Mouse (Mus musculus) heart, embryonic 10.5 days (tissue): ENCODE measurements around the gene Zfhx3. TPM values are rescaled to one million over a fixed set of nuclear protein-coding genes. Genes with fewer than 3 reads are reported as not detected.

ENCODE experiments used
- DNase-seq: peaks from one replicate; pipeline ENCODE4 v3.0.0-alpha.2; 2017; ENCODE audit warnings: low spot score
- H3K27ac ChIP-seq: fragments of 300-500 bp; sonication (generic); 2 replicates; pipeline ENCODE4 v1.5.1; 2016; ENCODE audit warnings: mild to moderate bottlenecking
- H3K27me3 ChIP-seq: fragments of 300-500 bp; sonication (generic); 2 replicates; pipeline ENCODE4 v1.6.1; 2016; ENCODE audit warnings: mild to moderate bottlenecking; ENCODE audit not compliant: poor library complexity, insufficient read depth, severe bottlenecking
- H3K36me3 ChIP-seq: fragments of 300-500 bp; sonication (generic); 2 replicates; pipeline ENCODE4 v1.6.1; 2016; ENCODE audit warnings: mild to moderate bottlenecking, moderate library complexity
- H3K4me1 ChIP-seq: fragments of 300-500 bp; sonication (generic); 2 replicates; pipeline ENCODE4 v1.6.1; 2016; ENCODE audit warnings: mild to moderate bottlenecking
- H3K4me3 ChIP-seq: fragments of 300-500 bp; sonication (generic); 2 replicates; pipeline ENCODE4 v1.5.1; 2016; ENCODE audit warnings: mild to moderate bottlenecking, moderate library complexity
- H3K9me3 ChIP-seq: fragments of 300-500 bp; sonication (generic); 2 replicates; pipeline ENCODE4 v1.6.1; 2016; ENCODE audit warnings: mild to moderate bottlenecking, moderate library complexity
- WGBS: fragments of 180-500 bp; shearing (Covaris S2); methylation state at CpG from one replicate; pipeline ENCODE4 v1.1.7; 2016; 5-methylcytosine and 5-hydroxymethylcytosine counted together
- polyA plus RNA-seq: library from polyadenylated mRNA; unstranded; fragments of >200 nt; fragmentation: Nextera tagmentation; extraction: Ambion mirVana; gene quantifications from 2 replicates; pipeline ENCODE4 v1.2.1, GENCODE M21; 2016

The Zfhx3 gene
- polyA plus RNA-seq, 1 experiment from 2014 or later = 9.7 TPM

GRCm38 (mm10) chr8:108148599-108149249, 206.3 kb downstream of the Zfhx3 start:
- WGBS = 72% methylated on average over 15 of the region's 15 CpGs
- H3K27ac ChIP-seq = no peak overlapping the region
- DNase-seq = no peak

GRCm38 (mm10) chr8:108170804-108171203, 228.4 kb downstream of the Zfhx3 start:
- Histone ChIP-seq H3K4me3 (no peak overlapping the region), H3K36me3 (no peaks in the 10 kb centered on the region), H3K27me3 (no peaks in the 10 kb centered on the region), H3K9me3 (no peaks in the 10 kb centered on the region), H3K4me1 (no peaks in the 10 kb centered on the region), H3K27ac (no peak overlapping the region)
- 90% methylated on average over 14 of the region's 14 CpGs for WGBS
- DNase-seq = no peak

More at GRCm38 (mm10) chr8:108148599-108149249, 206.3 kb downstream of the Zfhx3 start:
- Histone ChIP-seq H3K4me1 (no peaks in the 10 kb centered on the region), H3K36me3 (no peaks in the 10 kb centered on the region), H3K9me3 (no peaks in the 10 kb centered on the region), H3K27me3 (no peaks in the 10 kb centered on the region), H3K4me3 (no peak overlapping the region)

- WGBS = 90% methylated on average over 4 of the region's 4 CpGs
- no peak overlapping the region for H3K4me3 ChIP-seq
- no peaks in the 10 kb centered on the region for H3K9me3 ChIP-seq
- H3K4me1 ChIP-seq = no peaks in the 10 kb centered on the region
- no peak overlapping the region for H3K27ac ChIP-seq
- no peaks in the 10 kb centered on the region for H3K27me3 ChIP-seq
- no peaks in the 10 kb centered on the region for H3K36me3 ChIP-seq
- DNase-seq = no peak
Observed at GRCm38 (mm10) chr8:108183296-108183695, 240.9 kb downstream of the Zfhx3 start.

- Histone ChIP-seq H3K36me3 (no peaks in the 10 kb centered on the region), H3K4me1 (no peaks in the 10 kb centered on the region), H3K4me3 (no peak overlapping the region), H3K9me3 (no peaks in the 10 kb centered on the region), H3K27ac (no peak overlapping the region), H3K27me3 (no peaks in the 10 kb centered on the region)
- 81% methylated on average over 8 of the region's 8 CpGs for WGBS
- no peak for DNase-seq
Observed at GRCm38 (mm10) chr8:108183948-108184347, 241.5 kb downstream of the Zfhx3 start.

GRCm38 (mm10) chr8:108186289-108186688, 243.8 kb downstream of the Zfhx3 start:
- H3K36me3 ChIP-seq = no peaks in the 10 kb centered on the region
- H3K27me3 ChIP-seq = no peaks in the 10 kb centered on the region
- no peak for DNase-seq
- H3K4me1 ChIP-seq = no peaks in the 10 kb centered on the region
- H3K9me3 ChIP-seq = no peaks in the 10 kb centered on the region
- 82% methylated on average over 3 of the region's 3 CpGs for WGBS
- no peak overlapping the region for H3K4me3 ChIP-seq
- no peak overlapping the region for H3K27ac ChIP-seq

- H3K9me3 ChIP-seq = no peaks in the 10 kb centered on the region
- H3K36me3 ChIP-seq = no peaks in the 10 kb centered on the region
- DNase-seq = no peak
- no peak overlapping the region for H3K27ac ChIP-seq
- H3K27me3 ChIP-seq = no peaks in the 10 kb centered on the region
- 73% methylated on average over 4 of the region's 4 CpGs for WGBS
- no peaks in the 10 kb centered on the region for H3K4me1 ChIP-seq
- H3K4me3 ChIP-seq = no peak overlapping the region
Observed at GRCm38 (mm10) chr8:108188044-108188443, 245.6 kb downstream of the Zfhx3 start.

GRCm38 (mm10) chr8:108194571-108194970, 252.1 kb downstream of the Zfhx3 start:
- Histone ChIP-seq H3K27ac (no peak overlapping the region), H3K27me3 (no peaks in the 10 kb centered on the region), H3K4me1 (peaks cover 4% of the 10 kb centered on the region; the same call in 1 of the 2 replicates), H3K9me3 (no peaks in the 10 kb centered on the region), H3K36me3 (no peaks in the 10 kb centered on the region), H3K4me3 (no peak overlapping the region)
- DNase-seq = no peak
- 38% methylated on average over 8 of the region's 8 CpGs for WGBS

GRCm38 (mm10) chr8:108215026-108215425, 272.6 kb downstream of the Zfhx3 start:
- WGBS = 87% methylated on average over 3 of the region's 3 CpGs
- Histone ChIP-seq H3K27me3 (no peaks in the 10 kb centered on the region), H3K4me3 (no peak overlapping the region), H3K27ac (no peak overlapping the region), H3K9me3 (no peaks in the 10 kb centered on the region), H3K36me3 (no peaks in the 10 kb centered on the region), H3K4me1 (peaks cover 10% of the 10 kb centered on the region; the same call in 1 of the 2 replicates)
- no peak for DNase-seq

- DNase-seq = no peak
Observed at GRCm38 (mm10) chr8:108218171-108218840, 275.9 kb downstream of the Zfhx3 start.

GRCm38 (mm10) chr8:108220511-108220910, 278.1 kb downstream of the Zfhx3 start:
- WGBS = 59% methylated on average over 3 of the region's 3 CpGs
- no peak for DNase-seq
- H3K9me3 ChIP-seq = no peaks in the 10 kb centered on the region
- H3K36me3 ChIP-seq = no peaks in the 10 kb centered on the region
- H3K27me3 ChIP-seq = no peaks in the 10 kb centered on the region
- H3K27ac ChIP-seq = no peak overlapping the region
- peaks cover 10% of the 10 kb centered on the region; the same call in 1 of the 2 replicates for H3K4me1 ChIP-seq
- no peak overlapping the region for H3K4me3 ChIP-seq

More at GRCm38 (mm10) chr8:108218171-108218840, 275.9 kb downstream of the Zfhx3 start:
- 37% methylated on average over 13 of the region's 13 CpGs for WGBS
- peaks cover 10% of the 10 kb centered on the region; the same call in 1 of the 2 replicates for H3K4me1 ChIP-seq
- no peaks in the 10 kb centered on the region for H3K36me3 ChIP-seq
- H3K9me3 ChIP-seq = no peaks in the 10 kb centered on the region
- no peak overlapping the region for H3K27ac ChIP-seq
- no peak overlapping the region for H3K4me3 ChIP-seq
- H3K27me3 ChIP-seq = no peaks in the 10 kb centered on the region

GRCm38 (mm10) chr8:108222091-108222490, 279.6 kb downstream of the Zfhx3 start:
- Histone ChIP-seq H3K4me1 (peaks cover 10% of the 10 kb centered on the region; the same call in 1 of the 2 replicates), H3K27me3 (no peaks in the 10 kb centered on the region), H3K27ac (no peak overlapping the region), H3K36me3 (no peaks in the 10 kb centered on the region), H3K4me3 (no peak overlapping the region), H3K9me3 (no peaks in the 10 kb centered on the region)
- WGBS = 77% methylated on average over 2 of the region's 2 CpGs
- DNase-seq = no peak

GRCm38 (mm10) chr8:108232326-108232725, 289.9 kb downstream of the Zfhx3 start:
- WGBS = 75% methylated on average over 7 of the region's 7 CpGs
- DNase-seq = no peak
- Histone ChIP-seq H3K27ac (no peak overlapping the region), H3K27me3 (no peaks in the 10 kb centered on the region), H3K36me3 (no peaks in the 10 kb centered on the region), H3K4me1 (0 out of 2 replicates have a peak, but pooled peaks cover 2% of the 10 kb centered on the region), H3K9me3 (no peaks in the 10 kb centered on the region), H3K4me3 (no peak overlapping the region)

- no peaks in the 10 kb centered on the region for H3K36me3 ChIP-seq
- no peak overlapping the region for H3K4me3 ChIP-seq
- DNase-seq = no peak
- H3K27ac ChIP-seq = no peak overlapping the region
- H3K27me3 ChIP-seq = no peaks in the 10 kb centered on the region
- H3K4me1 ChIP-seq = 0 out of 2 replicates have a peak, but pooled peaks cover 2% of the 10 kb centered on the region
- WGBS = 51% methylated on average over 4 of the region's 4 CpGs
- no peaks in the 10 kb centered on the region for H3K9me3 ChIP-seq
Observed at GRCm38 (mm10) chr8:108234481-108234880, 292.0 kb downstream of the Zfhx3 start.
